17 mouse cellular contexts compared by ENCODE assay signal in the genomic region with DNA sequence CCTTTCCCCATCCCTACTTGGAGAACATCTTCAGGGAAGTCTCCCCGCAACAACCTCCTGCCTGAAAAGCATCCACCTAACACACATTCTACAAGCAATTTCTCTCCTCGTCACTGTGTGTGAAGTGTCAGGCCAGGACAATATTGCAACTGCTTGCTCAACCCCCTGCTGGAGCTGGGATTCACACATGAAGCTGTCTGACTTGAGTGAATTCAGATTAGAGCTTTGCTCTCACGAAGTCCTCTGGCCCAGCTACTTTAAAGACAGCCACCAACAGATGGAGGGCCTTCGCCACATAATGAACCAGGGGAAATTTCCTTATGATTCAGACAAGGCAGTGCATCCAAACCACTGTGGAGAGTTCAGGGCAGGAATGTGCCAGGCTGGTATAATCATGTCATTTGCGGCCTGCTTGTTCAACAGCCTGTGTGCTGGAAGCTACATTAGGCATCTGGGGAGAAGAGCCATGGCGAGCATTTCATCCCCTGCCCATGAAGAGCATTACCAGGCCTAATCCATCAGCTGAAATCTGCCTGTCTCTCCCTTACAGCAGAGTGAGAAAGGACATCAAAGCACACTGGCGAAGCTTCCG.
A peak's percentile ranks its signal among the peaks of the same experiment; 100 is the strongest.
DNase-seq lines count a peak whose midpoint lies in the region; ATAC-seq and TF ChIP-seq lines count a peak whose summit lies in the region.
"Had no signal": no experiment of that assay in that cellular context is flagged by ENCODE, and none has a peak within 500 bp of the region (broad histone marks: within the 10 kb centered on the region; RNA-seq: fewer than 3 reads in every experiment).

No protein-coding gene starts in this region.

- no peak for TF ChIP-seq CTCF in Patski (IDR thresholded peaks at IDR 0.05)

- H3K27me3 ChIP-seq in forebrain, embryonic 16.5 days (replicated peaks; ENCODE audit: control insufficient read depth, insufficient read depth, low read length) = no peaks in the 10 kb centered on the region
- H3K27me3 ChIP-seq in forebrain, embryonic 11.5 days (ENCODE audit: control insufficient read depth, insufficient read depth, low read length) = no peaks in the 10 kb centered on the region
- no peaks in the 10 kb centered on the region for H3K27me3 ChIP-seq in Patski
- H3K27me3 ChIP-seq in hindbrain, embryonic 12.5 days = no peaks in the 10 kb centered on the region
- H3K27me3 ChIP-seq in midbrain, embryonic 15.5 days (replicated peaks) = no peaks in the 10 kb centered on the region

- no peak overlapping the region for H3K9ac ChIP-seq in forebrain, embryonic 16.5 days (replicated peaks; ENCODE audit: low read depth, low read length)
- no peak overlapping the region for H3K9ac ChIP-seq in forebrain, embryonic 11.5 days (ENCODE audit: low read length)
- no peak overlapping the region for H3K9ac ChIP-seq in hindbrain, embryonic 12.5 days
- H3K9ac ChIP-seq in midbrain, embryonic 15.5 days = no peak overlapping the region

- in situ Hi-C loops in Patski (cut with MboI; ENCODE audit: low pct_unique_long_range_greater_than_20kb) = no loop called here

- ATAC-seq in forebrain, embryonic 16.5 days = 0 out of 2 replicates have a peak, but pooled peaks have one; percentile 14
- no peak for ATAC-seq in forebrain, embryonic 11.5 days (replicated peaks; ENCODE audit: low FRiP score)
- peak; percentile 59 for ATAC-seq in Patski
- peak; percentile 19; the same call in 1 of the 2 replicates for ATAC-seq in hindbrain, embryonic 12.5 days (ENCODE audit: low FRiP score)
- ATAC-seq in midbrain, embryonic 15.5 days (replicated peaks) = peak; percentile 45
- ATAC-seq in inflammation-experienced regulatory T-cells, adult 6 months = no peak

- H3K4me2 ChIP-seq in forebrain, embryonic 16.5 days (ENCODE audit: low read length) = no peak overlapping the region
- no peak overlapping the region for H3K4me2 ChIP-seq in forebrain, embryonic 11.5 days (ENCODE audit: low read depth, low read length, severe bottlenecking)
- no peak overlapping the region for H3K4me2 ChIP-seq in hindbrain, embryonic 12.5 days (replicated peaks)
- no peak overlapping the region for H3K4me2 ChIP-seq in midbrain, embryonic 15.5 days

- DNase-seq in forebrain, embryonic 11.5 days (ENCODE audit: low spot score) = no peak
- DNase-seq in Patski (ENCODE audit: low read depth, low spot score) = no peak
- no peak for DNase-seq in kidney, adult 18-20 months
- no peak for DNase-seq in adrenal gland, adult (ENCODE audit: inconsistent age in 2 of 2, low spot score in 1 of 2)
- DNase-seq: adrenal gland, adult 2 months; cerebellum, adult 18-20 months; gastrocnemius, postnatal 25 days; heart, postnatal 10 days; kidney, postnatal 4 days; lung, adult 18-20 months; lung, postnatal 36 days; thymus, postnatal 25 days had no signal

- no peaks in the 10 kb centered on the region for H3K36me3 ChIP-seq in forebrain, embryonic 16.5 days (ENCODE audit: control insufficient read depth, insufficient read depth)
- H3K36me3 ChIP-seq in forebrain, embryonic 11.5 days (ENCODE audit: control insufficient read depth, insufficient read depth, low read length) = no peaks in the 10 kb centered on the region
- no peaks in the 10 kb centered on the region for H3K36me3 ChIP-seq in hindbrain, embryonic 12.5 days
- no peaks in the 10 kb centered on the region for H3K36me3 ChIP-seq in midbrain, embryonic 15.5 days (replicated peaks)
- H3K36me3 ChIP-seq: heart, embryonic 10.5 days had no signal

- WGBS in forebrain, embryonic 16.5 days = 67% methylated on average over 8 of the region's 8 CpGs
- 83% methylated on average over 8 of the region's 8 CpGs for WGBS in forebrain, embryonic 11.5 days
- WGBS in hindbrain, embryonic 12.5 days = 68% methylated on average over 8 of the region's 8 CpGs
- 57% methylated on average over 8 of the region's 8 CpGs for WGBS in midbrain, embryonic 15.5 days

- 0 out of 2 replicates have a peak, but pooled peaks cover 5% of the 10 kb centered on the region for H3K4me1 ChIP-seq in forebrain, embryonic 16.5 days (replicated peaks; ENCODE audit: control insufficient read depth, insufficient read depth, low read length)
- H3K4me1 ChIP-seq in forebrain, embryonic 11.5 days (replicated peaks; ENCODE audit: control insufficient read depth, insufficient read depth, low read length) = peaks cover 6% of the 10 kb centered on the region; the same call in 1 of the 2 replicates
- H3K4me1 ChIP-seq in hindbrain, embryonic 12.5 days = peaks cover 29% of the 10 kb centered on the region
- peaks cover 7% of the 10 kb centered on the region for H3K4me1 ChIP-seq in midbrain, embryonic 15.5 days
- H3K4me1 ChIP-seq: heart, embryonic 10.5 days had no signal

- POLR2A ChIA-PET in Patski (lab: Charles Lee) = no interaction called here

- H3K4me3 ChIP-seq in forebrain, embryonic 16.5 days (replicated peaks; ENCODE audit: low read length) = no peak overlapping the region
- H3K4me3 ChIP-seq in forebrain, embryonic 11.5 days (ENCODE audit: low read depth, low read length) = no peak overlapping the region
- no peak overlapping the region for H3K4me3 ChIP-seq in hindbrain, embryonic 12.5 days
- no peak overlapping the region for H3K4me3 ChIP-seq in midbrain, embryonic 15.5 days
- H3K4me3 ChIP-seq: heart, embryonic 10.5 days had no signal

- no peak overlapping the region for H3K27ac ChIP-seq in forebrain, embryonic 16.5 days (ENCODE audit: low read length)
- no peak overlapping the region for H3K27ac ChIP-seq in forebrain, embryonic 11.5 days (ENCODE audit: low read depth, low read length)
- no peak overlapping the region for H3K27ac ChIP-seq in hindbrain, embryonic 12.5 days
- H3K27ac ChIP-seq in midbrain, embryonic 15.5 days = no peak overlapping the region
- H3K27ac ChIP-seq: heart, embryonic 10.5 days had no signal

- CTCF ChIA-PET in Patski (lab: Charles Lee) = interaction anchor here (0.7 to 1.3 kb wide), 5 partner anchors 11 to 1371 kb away, joined by 3 to 5 read pairs (median 3); no protein-coding TSS in a partner anchor

- H3K9me3 ChIP-seq in forebrain, embryonic 16.5 days (ENCODE audit: control insufficient read depth, low read length) = no peaks in the 10 kb centered on the region
- H3K9me3 ChIP-seq in forebrain, embryonic 11.5 days (ENCODE audit: control insufficient read depth, low read length) = no peaks in the 10 kb centered on the region
- H3K9me3 ChIP-seq in hindbrain, embryonic 12.5 days (replicated peaks) = no peaks in the 10 kb centered on the region
- H3K9me3 ChIP-seq in midbrain, embryonic 15.5 days = no peaks in the 10 kb centered on the region
- H3K9me3 ChIP-seq: heart, embryonic 10.5 days had no signal

Comparison
In these comparisons a context has a peak if more than half of its experiments do, and no peak if none do; other contexts are left out.
1. ATAC-seq: peak in forebrain, embryonic 16.5 days (single experiment), Patski (single experiment), hindbrain, embryonic 12.5 days (single experiment) and midbrain, embryonic 15.5 days (single experiment); none in forebrain, embryonic 11.5 days (single experiment) and inflammation-experienced regulatory T-cells, adult 6 months (single experiment).